Mouse (Mus musculus): ENCODE data around the gene Btbd9. TPM values are rescaled to one million over a fixed set of nuclear protein-coding genes. Genes with fewer than 3 reads are reported as not detected.

The Btbd9 gene
- polyA plus RNA-seq, 1 experiment from 2014 or later, result 63.4 TPM

DNA sequence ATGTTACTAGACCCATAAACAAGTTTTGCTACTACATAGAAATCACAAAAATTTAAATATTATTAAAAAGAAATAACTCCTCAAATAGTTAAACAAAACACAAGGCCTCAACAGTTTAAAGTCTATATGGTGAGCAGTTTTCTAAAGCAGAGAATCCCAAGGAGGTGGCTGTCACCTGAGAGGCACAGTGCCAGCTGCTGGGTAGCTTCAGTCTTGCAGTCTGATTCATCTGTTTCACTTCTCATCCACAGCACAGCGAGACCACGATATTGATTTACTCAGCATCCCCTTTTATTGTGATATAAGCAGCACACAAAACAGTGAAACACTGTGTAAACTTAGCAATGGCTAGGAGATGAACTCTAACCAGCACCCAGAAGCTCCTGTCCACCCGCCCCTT lies 173.4 kb downstream of the Btbd9 start:
- no peak overlapping the region for H3K4me3 ChIP-seq (ENCODE audit: low read depth, low read length)
- H3K9ac ChIP-seq (ENCODE audit: low read length), result no peak overlapping the region
- H3K4me2 ChIP-seq (ENCODE audit: low read depth, low read length, severe bottlenecking), result no peak overlapping the region
- H3K27me3 ChIP-seq (ENCODE audit: control insufficient read depth, insufficient read depth, low read length), result no peaks in the 10 kb centered on the region
- 92% methylated on average over 3 of the region's 3 CpGs for WGBS
- H3K4me1 ChIP-seq (replicated peaks; ENCODE audit: control insufficient read depth, insufficient read depth, low read length), result no peaks in the 10 kb centered on the region
- H3K9me3 ChIP-seq (ENCODE audit: control insufficient read depth, low read length), result no peaks in the 10 kb centered on the region
- ATAC-seq (replicated peaks; ENCODE audit: low FRiP score), result no peak
- no peak for DNase-seq (ENCODE audit: low spot score)
- no peak overlapping the region for H3K27ac ChIP-seq (ENCODE audit: low read depth, low read length)
- no peaks in the 10 kb centered on the region for H3K36me3 ChIP-seq (ENCODE audit: control insufficient read depth, insufficient read depth, low read length)

DNA sequence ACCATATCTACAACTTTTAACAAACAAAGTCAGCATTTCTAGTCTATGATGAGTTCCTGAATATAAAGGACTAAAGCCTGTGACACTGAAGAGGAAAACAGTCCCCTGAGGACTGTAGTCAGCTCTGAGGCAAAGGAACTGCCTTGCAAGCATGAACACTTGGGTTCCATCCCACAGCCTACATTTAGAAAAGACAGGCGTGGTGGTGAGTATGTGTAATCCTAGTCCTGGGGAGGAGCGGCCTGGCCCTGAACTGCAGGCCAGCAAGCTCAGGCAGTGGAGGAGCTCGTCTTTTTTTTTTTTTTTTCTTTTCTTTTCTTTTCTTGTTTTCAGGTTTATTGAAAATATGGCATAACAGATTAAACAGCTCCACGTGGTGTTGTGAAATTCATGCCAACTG lies 181.0 kb downstream of the Btbd9 start:
- Histone ChIP-seq H3K4me2 (ENCODE audit: low read depth, low read length, severe bottlenecking) (no peak overlapping the region), H3K27ac (ENCODE audit: low read depth, low read length) (no peak overlapping the region), H3K9me3 (ENCODE audit: control insufficient read depth, low read length) (no peaks in the 10 kb centered on the region), H3K27me3 (ENCODE audit: control insufficient read depth, insufficient read depth, low read length) (no peaks in the 10 kb centered on the region), H3K9ac (ENCODE audit: low read length) (no peak overlapping the region), H3K4me3 (ENCODE audit: low read depth, low read length) (no peak overlapping the region), H3K36me3 (ENCODE audit: control insufficient read depth, insufficient read depth, low read length) (no peaks in the 10 kb centered on the region), H3K4me1 (replicated peaks; ENCODE audit: control insufficient read depth, insufficient read depth, low read length) (no peaks in the 10 kb centered on the region)
- ATAC-seq (replicated peaks; ENCODE audit: low FRiP score), result no peak
- 81% methylated on average over 4 of the region's 4 CpGs for WGBS
- DNase-seq (ENCODE audit: low spot score), result no peak

DNA sequence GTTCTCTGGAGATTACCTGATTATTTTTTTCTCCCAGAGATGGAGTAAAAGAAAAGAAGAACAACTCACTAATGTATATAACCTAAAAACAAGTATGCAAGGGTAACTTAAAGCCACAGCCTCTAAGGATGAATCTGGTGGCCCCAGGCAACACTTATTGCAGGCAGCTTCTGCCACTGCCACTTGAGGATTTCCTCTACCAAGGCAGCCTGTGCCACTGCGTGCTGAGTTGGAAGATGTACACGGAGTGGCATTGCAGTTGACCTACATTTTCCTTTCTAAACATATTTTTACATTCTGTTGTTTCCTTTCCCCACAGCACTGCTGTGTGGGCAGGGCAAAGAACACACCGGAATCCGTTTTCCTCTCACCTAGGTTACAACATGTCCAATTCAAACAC lies 184.3 kb downstream of the Btbd9 start:
- no peak overlapping the region for H3K9ac ChIP-seq (ENCODE audit: low read length)
- H3K4me2 ChIP-seq (ENCODE audit: low read depth, low read length, severe bottlenecking), result no peak overlapping the region
- no peaks in the 10 kb centered on the region for H3K27me3 ChIP-seq (ENCODE audit: control insufficient read depth, insufficient read depth, low read length)
- ATAC-seq (replicated peaks; ENCODE audit: low FRiP score), result no peak
- H3K4me1 ChIP-seq (replicated peaks; ENCODE audit: control insufficient read depth, insufficient read depth, low read length), result no peaks in the 10 kb centered on the region
- H3K9me3 ChIP-seq (ENCODE audit: control insufficient read depth, low read length), result no peaks in the 10 kb centered on the region
- DNase-seq (ENCODE audit: low spot score), result no peak
- H3K36me3 ChIP-seq (ENCODE audit: control insufficient read depth, insufficient read depth, low read length), result no peaks in the 10 kb centered on the region
- no peak overlapping the region for H3K4me3 ChIP-seq (ENCODE audit: low read depth, low read length)
- 94% methylated on average over 4 of the region's 4 CpGs for WGBS
- no peak overlapping the region for H3K27ac ChIP-seq (ENCODE audit: low read depth, low read length)

DNA sequence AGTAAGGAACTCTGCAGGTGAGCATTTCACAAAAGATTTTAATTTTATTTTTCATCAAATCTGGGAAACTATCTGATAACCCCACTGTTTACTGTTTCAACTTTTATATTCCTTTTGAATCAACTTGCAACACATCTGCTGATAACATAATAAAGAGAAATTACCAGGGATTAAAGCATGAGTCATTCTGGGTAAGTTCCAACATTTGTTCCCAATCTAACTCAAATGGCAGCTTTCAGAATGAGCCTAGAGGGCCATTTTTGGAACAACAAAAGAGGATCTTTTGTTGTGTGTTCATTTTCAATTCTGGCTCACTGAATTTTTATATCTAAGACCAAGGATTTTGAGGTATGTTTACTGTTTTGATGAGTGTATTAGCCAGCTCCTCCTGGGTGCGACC lies 185.1 kb downstream of the Btbd9 start:
- Histone ChIP-seq H3K36me3 (ENCODE audit: control insufficient read depth, insufficient read depth, low read length) (no peaks in the 10 kb centered on the region), H3K27me3 (ENCODE audit: control insufficient read depth, insufficient read depth, low read length) (no peaks in the 10 kb centered on the region), H3K4me1 (replicated peaks; ENCODE audit: control insufficient read depth, insufficient read depth, low read length) (no peaks in the 10 kb centered on the region), H3K4me3 (ENCODE audit: low read depth, low read length) (no peak overlapping the region), H3K27ac (ENCODE audit: low read depth, low read length) (no peak overlapping the region), H3K9ac (ENCODE audit: low read length) (no peak overlapping the region), H3K4me2 (ENCODE audit: low read depth, low read length, severe bottlenecking) (no peak overlapping the region), H3K9me3 (ENCODE audit: control insufficient read depth, low read length) (no peaks in the 10 kb centered on the region)
- DNase-seq (ENCODE audit: low spot score), result no peak
- 80% methylated on average over 1 of the region's 1 CpGs for WGBS
- no peak for ATAC-seq (replicated peaks; ENCODE audit: low FRiP score)

DNA sequence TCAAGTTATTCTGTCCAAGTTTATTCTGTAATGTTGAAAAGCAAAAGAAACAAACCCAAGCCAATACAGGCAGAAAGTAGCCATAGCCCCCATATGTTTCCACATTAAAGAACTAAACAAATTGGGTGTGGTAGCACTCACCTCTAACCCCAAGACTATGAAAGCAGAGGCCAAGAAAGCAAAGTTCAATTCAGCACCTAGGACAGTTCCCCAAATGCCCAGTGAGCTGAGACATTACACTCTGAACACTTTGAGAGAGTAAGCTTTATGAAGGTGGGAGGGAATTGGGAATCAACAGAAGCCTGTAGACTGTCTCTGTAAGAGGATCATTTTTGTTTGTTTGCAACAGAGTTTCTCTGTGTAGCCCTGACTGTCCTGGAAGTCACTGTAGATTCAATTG lies 186.6 kb downstream of the Btbd9 start:
- no peak for DNase-seq (ENCODE audit: low spot score)
- Histone ChIP-seq H3K27ac (ENCODE audit: low read depth, low read length) (no peak overlapping the region), H3K4me1 (replicated peaks; ENCODE audit: control insufficient read depth, insufficient read depth, low read length) (no peaks in the 10 kb centered on the region), H3K9ac (ENCODE audit: low read length) (no peak overlapping the region), H3K9me3 (ENCODE audit: control insufficient read depth, low read length) (no peaks in the 10 kb centered on the region), H3K4me2 (ENCODE audit: low read depth, low read length, severe bottlenecking) (no peak overlapping the region), H3K27me3 (ENCODE audit: control insufficient read depth, insufficient read depth, low read length) (no peaks in the 10 kb centered on the region), H3K36me3 (ENCODE audit: control insufficient read depth, insufficient read depth, low read length) (no peaks in the 10 kb centered on the region), H3K4me3 (ENCODE audit: low read depth, low read length) (no peak overlapping the region)
- ATAC-seq (replicated peaks; ENCODE audit: low FRiP score), result no peak

DNA sequence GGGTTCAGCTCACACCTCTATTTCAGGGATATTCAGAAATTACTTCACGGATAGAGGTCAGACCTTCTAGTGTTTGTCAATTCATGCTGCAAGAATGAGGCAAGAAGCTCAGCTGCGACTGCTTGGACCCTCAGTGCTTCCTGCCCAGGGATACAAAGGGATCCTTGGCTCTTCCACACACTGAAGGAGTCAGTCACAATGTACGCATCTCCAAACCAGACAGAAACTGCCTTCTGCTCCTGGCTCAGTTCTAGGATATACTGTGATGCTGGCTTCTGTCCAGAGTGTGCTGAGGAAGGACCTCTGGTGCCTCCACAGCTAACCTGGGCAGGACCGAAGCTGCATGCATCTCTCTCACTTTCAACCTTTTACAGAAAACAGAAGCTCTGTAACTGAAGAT lies 187.5 kb downstream of the Btbd9 start:
- 85% methylated on average over 4 of the region's 4 CpGs for WGBS
- Histone ChIP-seq H3K36me3 (ENCODE audit: control insufficient read depth, insufficient read depth, low read length) (no peaks in the 10 kb centered on the region), H3K27ac (ENCODE audit: low read depth, low read length) (no peak overlapping the region), H3K27me3 (ENCODE audit: control insufficient read depth, insufficient read depth, low read length) (no peaks in the 10 kb centered on the region), H3K9me3 (ENCODE audit: control insufficient read depth, low read length) (no peaks in the 10 kb centered on the region), H3K9ac (ENCODE audit: low read length) (no peak overlapping the region), H3K4me1 (replicated peaks; ENCODE audit: control insufficient read depth, insufficient read depth, low read length) (no peaks in the 10 kb centered on the region), H3K4me2 (ENCODE audit: low read depth, low read length, severe bottlenecking) (no peak overlapping the region), H3K4me3 (ENCODE audit: low read depth, low read length) (no peak overlapping the region)
- no peak for DNase-seq (ENCODE audit: low spot score)
- ATAC-seq (replicated peaks; ENCODE audit: low FRiP score), result no peak

DNA sequence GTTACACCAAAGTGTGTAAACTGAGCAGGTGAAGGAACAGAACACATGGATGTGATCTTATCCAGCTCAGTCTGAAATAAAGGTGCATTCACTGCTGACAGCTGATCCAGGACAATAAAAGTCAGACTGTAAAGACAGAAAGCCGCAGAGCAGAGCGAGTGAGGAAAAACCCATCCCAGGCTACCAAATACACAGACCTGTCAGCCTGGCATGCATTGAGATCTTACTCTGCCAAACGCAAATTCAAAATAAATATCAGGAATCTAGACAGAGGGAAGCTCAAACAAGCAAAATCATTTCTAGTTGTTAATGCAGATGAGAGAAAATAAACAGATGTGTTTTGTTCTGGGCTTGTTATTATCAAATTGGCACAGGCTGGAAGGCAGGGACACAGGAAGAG lies 187.9 kb downstream of the Btbd9 start:
- 88% methylated on average over 3 of the region's 3 CpGs for WGBS
- H3K27me3 ChIP-seq (ENCODE audit: control insufficient read depth, insufficient read depth, low read length), result no peaks in the 10 kb centered on the region
- ATAC-seq (replicated peaks; ENCODE audit: low FRiP score) (no peak), DNase-seq (ENCODE audit: low spot score) (no peak)
- H3K9me3 ChIP-seq (ENCODE audit: control insufficient read depth, low read length), result no peaks in the 10 kb centered on the region
- no peak overlapping the region for H3K9ac ChIP-seq (ENCODE audit: low read length)
- H3K36me3 ChIP-seq (ENCODE audit: control insufficient read depth, insufficient read depth, low read length), result no peaks in the 10 kb centered on the region
- no peak overlapping the region for H3K4me3 ChIP-seq (ENCODE audit: low read depth, low read length)
- no peak overlapping the region for H3K4me2 ChIP-seq (ENCODE audit: low read depth, low read length, severe bottlenecking)
- H3K4me1 ChIP-seq (replicated peaks; ENCODE audit: control insufficient read depth, insufficient read depth, low read length), result no peaks in the 10 kb centered on the region
- no peak overlapping the region for H3K27ac ChIP-seq (ENCODE audit: low read depth, low read length)

DNA sequence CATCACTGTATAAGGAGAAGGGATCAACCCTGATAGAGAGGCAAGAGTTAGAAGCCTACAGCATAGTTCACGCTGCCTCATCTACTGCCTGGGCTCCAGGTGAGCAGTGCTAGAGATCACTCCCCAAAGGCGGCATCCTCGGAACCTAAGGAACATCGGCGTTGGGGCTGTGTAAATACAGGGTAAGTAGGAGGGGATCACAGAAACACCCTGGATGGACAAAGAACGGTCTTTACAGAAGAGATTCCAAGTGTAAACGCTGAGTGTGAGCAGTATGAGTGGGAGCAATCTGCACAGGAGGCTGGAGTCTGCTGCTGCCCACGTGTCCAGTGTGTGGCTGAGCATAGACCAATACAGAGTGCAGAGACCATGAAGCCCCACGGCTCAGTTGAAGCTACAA lies 190.0 kb downstream of the Btbd9 start:
- ATAC-seq (replicated peaks; ENCODE audit: low FRiP score) (no peak), DNase-seq (ENCODE audit: low spot score) (no peak)
- no peaks in the 10 kb centered on the region for H3K4me1 ChIP-seq (replicated peaks; ENCODE audit: control insufficient read depth, insufficient read depth, low read length)
- no peak overlapping the region for H3K4me2 ChIP-seq (ENCODE audit: low read depth, low read length, severe bottlenecking)
- H3K4me3 ChIP-seq (ENCODE audit: low read depth, low read length), result no peak overlapping the region
- H3K36me3 ChIP-seq (ENCODE audit: control insufficient read depth, insufficient read depth, low read length), result no peaks in the 10 kb centered on the region
- WGBS, result 90% methylated on average over 9 of the region's 9 CpGs
- no peak overlapping the region for H3K27ac ChIP-seq (ENCODE audit: low read depth, low read length)
- H3K27me3 ChIP-seq (ENCODE audit: control insufficient read depth, insufficient read depth, low read length), result no peaks in the 10 kb centered on the region
- no peak overlapping the region for H3K9ac ChIP-seq (ENCODE audit: low read length)
- H3K9me3 ChIP-seq (ENCODE audit: control insufficient read depth, low read length), result no peaks in the 10 kb centered on the region

DNA sequence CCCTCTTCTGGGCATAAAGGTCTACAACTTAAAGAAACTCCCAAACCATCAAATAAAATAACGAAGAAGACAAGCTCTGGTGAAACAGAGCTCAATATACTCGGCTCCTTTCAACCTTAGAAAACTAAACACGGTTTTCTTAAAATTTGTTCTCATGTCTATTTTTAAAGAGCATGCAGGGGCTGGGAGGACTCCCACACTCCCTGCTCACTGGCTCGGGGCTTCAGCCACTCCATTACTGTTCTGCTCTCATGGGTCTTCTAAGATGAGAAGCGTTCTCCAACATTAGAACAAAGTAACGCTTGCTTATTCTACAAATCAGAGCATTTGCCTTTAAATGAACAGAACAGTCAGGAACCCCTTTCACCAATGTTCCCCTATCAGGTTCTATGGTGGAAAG lies 192.6 kb downstream of the Btbd9 start:
- Histone ChIP-seq H3K36me3 (ENCODE audit: control insufficient read depth, insufficient read depth, low read length) (no peaks in the 10 kb centered on the region), H3K4me3 (ENCODE audit: low read depth, low read length) (no peak overlapping the region), H3K9me3 (ENCODE audit: control insufficient read depth, low read length) (no peaks in the 10 kb centered on the region), H3K4me2 (ENCODE audit: low read depth, low read length, severe bottlenecking) (no peak overlapping the region), H3K9ac (ENCODE audit: low read length) (no peak overlapping the region), H3K27ac (ENCODE audit: low read depth, low read length) (no peak overlapping the region), H3K4me1 (replicated peaks; ENCODE audit: control insufficient read depth, insufficient read depth, low read length) (peaks cover 3% of the 10 kb centered on the region; the same call in 1 of the 2 replicates), H3K27me3 (ENCODE audit: control insufficient read depth, insufficient read depth, low read length) (no peaks in the 10 kb centered on the region)
- DNase-seq (ENCODE audit: low spot score) (no peak), ATAC-seq (replicated peaks; ENCODE audit: low FRiP score) (no peak)
- 90% methylated on average over 6 of the region's 6 CpGs for WGBS

All from forebrain, embryonic 11.5 days (tissue).